Comparison of ENCODE assay signal across 24 mouse cellular contexts in genomic region chr4:137285876-137286661, GRCm38 (mm10). TPM values are rescaled to one million over a fixed set of nuclear protein-coding genes. Genes with fewer than 3 reads are reported as not detected.
DNase-seq lines count a peak whose midpoint lies in the region; ATAC-seq and TF ChIP-seq lines count a peak whose summit lies in the region.
"Had no signal": no experiment of that assay in that cellular context is flagged by ENCODE, and none has a peak within 500 bp of the region (broad histone marks: within the 10 kb centered on the region; RNA-seq: fewer than 3 reads in every experiment).

No protein-coding gene starts in this region.

- no peaks in the 10 kb centered on the region for H3K9me3 ChIP-seq in kidney, embryonic 15.5 days (replicated peaks)
- H3K9me3 ChIP-seq: heart, embryonic 13.5 days; intestine, embryonic 15.5 days; liver, embryonic 12.5 days; lung, embryonic 15.5 days had no signal

- H3K9ac ChIP-seq in kidney, embryonic 15.5 days, result no peak overlapping the region
- H3K9ac ChIP-seq: heart, embryonic 13.5 days; hindbrain, embryonic 14.5 days; intestine, embryonic 15.5 days; liver, embryonic 12.5 days; lung, embryonic 15.5 days had no signal

- ATAC-seq in kidney, embryonic 15.5 days (replicated peaks; ENCODE audit: low FRiP score), result peak; percentile 29; the same call in 1 of the 2 replicates
- ATAC-seq: activated CD4-positive, CD25-positive, alpha-beta regulatory T cell, adult 4 months; CD4-positive, CD25-positive, alpha-beta regulatory T cell, adult 4 months; intestine, embryonic 15.5 days; liver, embryonic 12.5 days had no signal

- DNase-seq in kidney, adult 8-10 months, result no peak
- DNase-seq in 3134 (ENCODE audit: extremely low read depth, insufficient read length, low spot score), result peak; percentile 75
- DNase-seq in gastrocnemius, postnatal 25 days, result peak; percentile 66
- no peak for DNase-seq in retina, postnatal 1 day
- no peak for DNase-seq in layer of hippocampus, adult 11-12 months (ENCODE audit: low spot score)
- DNase-seq: cerebellum, adult 11-12 months; cerebellum, postnatal 36 days; heart, adult 18-20 months; left cerebral cortex, postnatal 4 days; lung, postnatal 4 days; right cerebral cortex, postnatal 4 days; thymus, postnatal 4 days had no signal

- H3K4me1 ChIP-seq in kidney, embryonic 15.5 days, result peaks cover 47% of the 10 kb centered on the region
- H3K4me1 ChIP-seq: liver, embryonic 12.5 days had no signal

- no peaks in the 10 kb centered on the region for H3K79me3 ChIP-seq in C2C12 (ENCODE audit: low read depth)

- no peak overlapping the region for H3K4me3 ChIP-seq in kidney, embryonic 15.5 days (replicated peaks)
- H3K4me3 ChIP-seq in C2C12 (ENCODE audit: insufficient read depth, poor library complexity, severe bottlenecking), result no peak overlapping the region
- H3K4me3 ChIP-seq: heart, embryonic 13.5 days; intestine, embryonic 15.5 days; left cerebral cortex, adult 2 months; liver, embryonic 12.5 days; lung, embryonic 15.5 days had no signal

- peaks cover 35% of the 10 kb centered on the region for H3K27me3 ChIP-seq in kidney, embryonic 15.5 days
- H3K27me3 ChIP-seq in C2C12 (ENCODE audit: control insufficient read depth, insufficient read depth, insufficient read length), result no peaks in the 10 kb centered on the region

- peaks cover 8% of the 10 kb centered on the region; the same call in 1 of the 2 replicates for H3K36me3 ChIP-seq in kidney, embryonic 15.5 days
- H3K36me3 ChIP-seq in C2C12 (ENCODE audit: control insufficient read depth, insufficient read depth), result no peaks in the 10 kb centered on the region
- H3K36me3 ChIP-seq: heart, embryonic 13.5 days; intestine, embryonic 15.5 days; liver, embryonic 12.5 days; lung, embryonic 15.5 days had no signal

- no peaks in the 10 kb centered on the region for H3K79me2 ChIP-seq in C2C12 (ENCODE audit: control insufficient read depth, insufficient read depth)

- H3ac ChIP-seq in C2C12 (ENCODE audit: control insufficient read depth, insufficient read length, low read depth), result peak overlapping the region; percentile 51

- TF ChIP-seq CTCF in C2C12 (IDR thresholded peaks at IDR 0.05; ENCODE audit: control insufficient read depth, insufficient read depth, insufficient read length), result no peak

- no peak overlapping the region for H3K4me2 ChIP-seq in kidney, embryonic 15.5 days
- H3K4me2 ChIP-seq: heart, embryonic 13.5 days; hindbrain, embryonic 14.5 days; intestine, embryonic 15.5 days; liver, embryonic 12.5 days; lung, embryonic 15.5 days had no signal

- peak overlapping the region; percentile 37 for H3K27ac ChIP-seq in kidney, embryonic 15.5 days
- H3K27ac ChIP-seq: heart, embryonic 13.5 days; hindbrain, embryonic 14.5 days; intestine, embryonic 15.5 days; kidney, postnatal 0 days; left cerebral cortex, adult 2 months; liver, embryonic 12.5 days; lung, embryonic 15.5 days had no signal

- WGBS in kidney, embryonic 15.5 days, result 63% methylated on average over 15 of the region's 15 CpGs

TF ChIP-seq in C2C12, 6 proteins besides CTCF, POLR2A, EP300 and RAD21:
- no peak for TF ChIP-seq USF1 (IDR thresholded peaks at IDR 0.05; ENCODE audit: low read depth)
- TF ChIP-seq MYOG (IDR thresholded peaks at IDR 0.05; ENCODE audit: control insufficient read depth, extremely low read depth, insufficient read length), result no peak
- no peak for TF ChIP-seq CEBPB (IDR thresholded peaks at IDR 0.05; ENCODE audit: low read depth)
- TF ChIP-seq FOSL1 (IDR thresholded peaks at IDR 0.05; ENCODE audit: insufficient read depth, low read length, poor library complexity, severe bottlenecking), result no peak
- no peak for TF ChIP-seq MYOD1 (IDR thresholded peaks at IDR 0.05; ENCODE audit: control insufficient read depth, insufficient read length, low read depth)
- no peak for TF ChIP-seq MAX (IDR thresholded peaks at IDR 0.05)

RNA-seq across cellular contexts. Expression of gene Wnt4, which starts 8.8 kb away (rescaled TPM):
- 10.6 and 10.9 TPM in 2 replicates for polyA plus RNA-seq in kidney, embryonic 15.5 days (2015; fragmentation: Nextera tagmentation; extraction: Ambion mirVana)
- polyA plus RNA-seq in C2C12 (2012; fragmentation: generic; extraction: Trizol), result 3.3 TPM
- 10 to 100 TPM in 1 of 2 experiments, 1 to 10 TPM in 1; 6.4 to 10.0 TPM for total RNA-seq in gastrocnemius, postnatal 25 days (2021)
- total RNA-seq: neutrophil, adult 5-6 weeks had no signal

Comparison
In these comparisons a context has a peak if more than half of its experiments do, and no peak if none do; other contexts are left out.
1. DNase-seq: peak in 3134 (single experiment) and gastrocnemius, postnatal 25 days (single experiment); none in kidney, adult 8-10 months (0 of 2), retina, postnatal 1 day (single experiment) and layer of hippocampus, adult 11-12 months (single experiment).